Comparison of ENCODE assay signal across 27 mouse cellular contexts in the genomic region with DNA sequence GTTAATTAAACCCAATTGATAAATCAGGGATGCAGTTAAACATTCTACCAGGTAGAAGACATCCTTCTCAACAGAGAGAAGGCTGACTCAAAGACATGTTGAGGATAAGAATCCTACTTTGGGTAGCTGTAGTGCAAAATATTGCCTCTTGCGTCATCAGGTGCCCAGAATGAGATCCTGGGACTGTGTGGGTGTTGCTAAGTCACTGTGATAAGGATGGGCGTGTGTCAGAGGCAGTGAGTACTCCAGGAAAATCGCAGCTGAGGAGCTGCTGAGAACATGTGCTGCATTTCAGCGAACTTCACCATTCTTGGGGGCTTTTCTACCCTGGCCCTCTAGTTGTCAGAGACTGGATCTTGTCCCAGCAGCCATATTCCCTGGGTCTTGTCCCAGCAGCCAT.
A peak's percentile ranks its signal among the peaks of the same experiment; 100 is the strongest.
DNase-seq lines count a peak whose midpoint lies in the region; ATAC-seq and TF ChIP-seq lines count a peak whose summit lies in the region.
"Had no signal": no experiment of that assay in that cellular context is flagged by ENCODE, and none has a peak within 500 bp of the region (broad histone marks: within the 10 kb centered on the region; RNA-seq: fewer than 3 reads in every experiment).

No protein-coding gene starts in this region.

- H3K36me3 ChIP-seq in lung, postnatal 0 days (ENCODE audit: insufficient read depth, low read length) = no peaks in the 10 kb centered on the region
- H3K36me3 ChIP-seq: embryonic facial prominence, embryonic 12.5 days; embryonic facial prominence, embryonic 15.5 days; heart, embryonic 10.5 days; heart, embryonic 13.5 days had no signal

- H3K4me2 ChIP-seq in lung, postnatal 0 days (replicated peaks; ENCODE audit: low read depth, low read length) = no peak overlapping the region
- H3K4me2 ChIP-seq: embryonic facial prominence, embryonic 12.5 days; embryonic facial prominence, embryonic 15.5 days; heart, embryonic 13.5 days; hindbrain, embryonic 14.5 days had no signal

- WGBS in lung, postnatal 0 days = 74% methylated on average over 4 of the region's 4 CpGs

- H3K27ac ChIP-seq in lung, postnatal 0 days (ENCODE audit: low read length) = no peak overlapping the region
- H3K27ac ChIP-seq: embryonic facial prominence, embryonic 12.5 days; embryonic facial prominence, embryonic 15.5 days; heart, adult 2 months; heart, embryonic 10.5 days; heart, embryonic 13.5 days; hindbrain, embryonic 14.5 days; hindbrain, postnatal 0 days had no signal

- no peak for TF ChIP-seq EP300 in lung, postnatal 0 days (IDR thresholded peaks at IDR 0.05)

- DNase-seq in frontal cortex, postnatal 10 days (ENCODE audit: low spot score in 2 of 2) = no peak
- peak; percentile 22 to 28 for DNase-seq in right cerebral cortex, postnatal 10 days (ENCODE audit: low spot score in 2 of 2)
- no peak for DNase-seq in right cerebral cortex, postnatal 36 days (ENCODE audit: low spot score in 2 of 2)
- DNase-seq in brain, adult 2 months (ENCODE audit: low read depth, low spot score) = peak; percentile 60
- no peak for DNase-seq in lung, postnatal 0 days (ENCODE audit: low spot score)
- no peak for DNase-seq in spleen, postnatal 10 days (ENCODE audit: low spot score in 2 of 2)
- DNase-seq: adrenal gland, postnatal 10 days; adrenal gland, postnatal 36 days; B cell, adult 2 months; cerebellum, adult 2 months; cerebellum, adult 9-11 months; cerebellum, postnatal 25 days; forebrain, postnatal 0 days; gastrocnemius, postnatal 10 days; gastrocnemius, postnatal 36 days; heart, adult 2 months; heart, postnatal 14 days; heart, postnatal 4 days had no signal

- peak; percentile 64; the same call in 1 of the 2 replicates for ATAC-seq in frontal cortex, adult (ENCODE audit: low TSS enrichment)
- ATAC-seq in lung, postnatal 0 days = no peak
- ATAC-seq: forebrain, embryonic 14.5 days; forebrain, postnatal 0 days; hindbrain, postnatal 0 days; intestine, postnatal 0 days had no signal

- no peak overlapping the region for H3K4me3 ChIP-seq in lung, postnatal 0 days (ENCODE audit: low read depth, low read length)
- H3K4me3 ChIP-seq: embryonic facial prominence, embryonic 12.5 days; embryonic facial prominence, embryonic 15.5 days; heart, adult 2 months; heart, embryonic 10.5 days; heart, embryonic 13.5 days had no signal

- no peaks in the 10 kb centered on the region for H3K4me1 ChIP-seq in lung, postnatal 0 days (ENCODE audit: insufficient read depth, low read depth, low read length)
- H3K4me1 ChIP-seq: embryonic facial prominence, embryonic 12.5 days; embryonic facial prominence, embryonic 15.5 days; heart, embryonic 10.5 days; heart, embryonic 13.5 days had no signal

- no peaks in the 10 kb centered on the region for H3K27me3 ChIP-seq in lung, postnatal 0 days (replicated peaks; ENCODE audit: insufficient read depth, low read length)
- H3K27me3 ChIP-seq: embryonic facial prominence, embryonic 12.5 days; embryonic facial prominence, embryonic 15.5 days had no signal

- no peak for TF ChIP-seq CTCF in lung, postnatal 0 days (IDR thresholded peaks at IDR 0.05)

- no peaks in the 10 kb centered on the region for H3K9me3 ChIP-seq in lung, postnatal 0 days (ENCODE audit: low read length)
- H3K9me3 ChIP-seq: embryonic facial prominence, embryonic 12.5 days; embryonic facial prominence, embryonic 15.5 days; heart, embryonic 10.5 days; heart, embryonic 13.5 days had no signal

- H3K9ac ChIP-seq in lung, postnatal 0 days (replicated peaks; ENCODE audit: low read depth) = no peak overlapping the region
- H3K9ac ChIP-seq: embryonic facial prominence, embryonic 12.5 days; embryonic facial prominence, embryonic 15.5 days; forebrain, postnatal 0 days; heart, embryonic 13.5 days; hindbrain, embryonic 14.5 days had no signal

Comparison
In these comparisons a context has a peak if more than half of its experiments do, and no peak if none do; other contexts are left out.
1. DNase-seq: peak in right cerebral cortex, postnatal 10 days (2 of 2) and brain, adult 2 months (single experiment); none in frontal cortex, postnatal 10 days (0 of 2), right cerebral cortex, postnatal 36 days (0 of 2), lung, postnatal 0 days (single experiment) and spleen, postnatal 10 days (0 of 2).